ENCODE assay signal across 8 mouse cellular contexts in the genomic region with DNA sequence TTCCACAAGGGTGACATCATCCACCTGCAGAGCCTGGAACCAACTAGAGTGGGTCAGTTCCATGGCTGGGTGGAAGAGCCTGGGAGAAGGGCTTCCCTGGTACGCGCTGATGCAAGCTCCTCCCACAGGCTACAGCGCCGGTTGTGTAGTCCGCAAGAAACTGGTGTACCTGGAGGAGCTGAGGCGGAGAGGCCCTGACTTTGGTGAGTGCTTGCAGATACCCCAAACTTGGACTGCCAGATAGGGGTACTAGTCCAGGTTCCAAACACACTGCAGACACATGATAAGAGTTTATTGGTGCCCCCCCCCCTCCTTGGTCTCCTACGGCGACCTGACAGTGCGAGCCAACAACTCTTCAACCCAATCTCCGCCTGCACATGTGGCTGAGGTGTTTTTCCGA. TPM values are rescaled to one million over a fixed set of nuclear protein-coding genes. Genes with fewer than 3 reads are reported as not detected.
A peak's percentile ranks its signal among the peaks of the same experiment; 100 is the strongest.
DNase-seq lines count a peak whose midpoint lies in the region; ATAC-seq and TF ChIP-seq lines count a peak whose summit lies in the region.

No protein-coding gene starts in this region.

- no peak for ATAC-seq in hindbrain, embryonic 13.5 days (ENCODE audit: low FRiP score)
- peak; percentile 51; the same call in 1 of the 2 replicates for ATAC-seq in stomach, postnatal 0 days (ENCODE audit: low FRiP score, low TSS enrichment)

- H3K27ac ChIP-seq in hindbrain, embryonic 13.5 days, result no peak overlapping the region
- no peak overlapping the region for H3K27ac ChIP-seq in stomach, postnatal 0 days (replicated peaks)

- peak overlapping the region; percentile 32 for H3K4me3 ChIP-seq in hindbrain, embryonic 13.5 days
- peak overlapping the region; percentile 26 for H3K4me3 ChIP-seq in stomach, postnatal 0 days (ENCODE audit: low read depth, low read length)

- no peak for TF ChIP-seq EP300 in stomach, postnatal 0 days (optimal IDR thresholded peaks at IDR 0.05)

- H3K27me3 ChIP-seq in hindbrain, embryonic 13.5 days, result peaks cover 49% of the 10 kb centered on the region
- H3K27me3 ChIP-seq in stomach, postnatal 0 days (ENCODE audit: control insufficient read depth, insufficient read depth, low read length), result no peaks in the 10 kb centered on the region

- no peaks in the 10 kb centered on the region for H3K36me3 ChIP-seq in hindbrain, embryonic 13.5 days
- no peaks in the 10 kb centered on the region for H3K36me3 ChIP-seq in stomach, postnatal 0 days (ENCODE audit: control insufficient read depth, insufficient read depth, low read length)

- peak; percentile 36 for DNase-seq in R1 (ENCODE audit: low read depth, low spot score)
- peak; percentile 80 for DNase-seq in c-Kit-positive CD71-positive TER-119-positive erythroid progenitor cells, embryonic 14.5 days (ENCODE audit: low spot score)
- DNase-seq in lung, postnatal 36 days, result peak; percentile 3
- DNase-seq in stomach, postnatal 0 days (ENCODE audit: low spot score), result peak; percentile 33
- no peak for DNase-seq in cerebellum, postnatal 36 days
- no peak for DNase-seq in cerebellum, adult 8-10 months
- no peak for DNase-seq in gastrocnemius, postnatal 10 days

- no peaks in the 10 kb centered on the region for H3K9me3 ChIP-seq in hindbrain, embryonic 13.5 days
- no peaks in the 10 kb centered on the region for H3K9me3 ChIP-seq in stomach, postnatal 0 days (ENCODE audit: control insufficient read depth, low read length)

- H3K4me2 ChIP-seq in hindbrain, embryonic 13.5 days, result peak overlapping the region; percentile 66
- peak overlapping the region; percentile 65 for H3K4me2 ChIP-seq in stomach, postnatal 0 days (replicated peaks; ENCODE audit: low read depth)

- H3K4me1 ChIP-seq in hindbrain, embryonic 13.5 days (replicated peaks), result peaks cover 16% of the 10 kb centered on the region
- no peaks in the 10 kb centered on the region for H3K4me1 ChIP-seq in stomach, postnatal 0 days (replicated peaks; ENCODE audit: control insufficient read depth, insufficient read depth)

- WGBS in hindbrain, embryonic 13.5 days, result 6% methylated on average over 11 of the region's 11 CpGs
- WGBS in stomach, postnatal 0 days, result 3% methylated on average over 11 of the region's 11 CpGs

- TF ChIP-seq CTCF in stomach, postnatal 0 days (IDR thresholded peaks at IDR 0.05; ENCODE audit: low read depth), result no peak

- H3K9ac ChIP-seq in hindbrain, embryonic 13.5 days, result no peak overlapping the region
- peak overlapping the region; percentile 43 for H3K9ac ChIP-seq in stomach, postnatal 0 days (ENCODE audit: low read length)

RNA-seq across cellular contexts. Expression of gene Alkbh5, which starts 27.2 kb away (rescaled TPM):
- 23.5 and 24.9 TPM in 2 replicates for polyA plus RNA-seq in hindbrain, embryonic 13.5 days (2015; fragmentation: Nextera tagmentation; extraction: Ambion mirVana)
- 25.7 and 26.3 TPM in 2 replicates for polyA plus RNA-seq in stomach, postnatal 0 days (2015; fragmentation: Nextera tagmentation; extraction: Ambion mirVana)
- total RNA-seq in gastrocnemius, postnatal 10 days (2021), result 10 to 100 TPM; 73.2 to 73.7 TPM

RNA-seq across cellular contexts. Expression of gene Myo15, which starts 39.8 kb away (rescaled TPM):
- polyA plus RNA-seq in hindbrain, embryonic 13.5 days (2015; fragmentation: Nextera tagmentation; extraction: Ambion mirVana), result 0.14 TPM in 2 replicates
- polyA plus RNA-seq in stomach, postnatal 0 days (2015; fragmentation: Nextera tagmentation; extraction: Ambion mirVana), result 0.02 and 0.08 TPM in 2 replicates
- under 1 TPM; 0.05 to 0.16 TPM for total RNA-seq in gastrocnemius, postnatal 10 days (2021)

RNA-seq across cellular contexts. Expression of gene Drg2, which starts 54.6 kb away (rescaled TPM):
- 86.5 and 92.2 TPM in 2 replicates for polyA plus RNA-seq in hindbrain, embryonic 13.5 days (2015; fragmentation: Nextera tagmentation; extraction: Ambion mirVana)
- polyA plus RNA-seq in stomach, postnatal 0 days (2015; fragmentation: Nextera tagmentation; extraction: Ambion mirVana), result 47.2 and 50.2 TPM in 2 replicates
- total RNA-seq in gastrocnemius, postnatal 10 days (2021), result 10 to 100 TPM; 32.6 to 34.0 TPM

Comparison
In these comparisons a context has a peak if more than half of its experiments do, and no peak if none do; other contexts are left out.
1. DNase-seq: peak in R1 (single experiment), c-Kit-positive CD71-positive TER-119-positive erythroid progenitor cells, embryonic 14.5 days (single experiment), lung, postnatal 36 days (single experiment) and stomach, postnatal 0 days (single experiment); none in cerebellum, postnatal 36 days (0 of 2), cerebellum, adult 8-10 months (single experiment) and gastrocnemius, postnatal 10 days (single experiment).